Mouse (Mus musculus): Measurements from ENCODE around the gene Pik3cb. TPM values are rescaled to one million over a fixed set of nuclear protein-coding genes. Genes with fewer than 3 reads are reported as not detected.

Gene Pik3cb
- polyA plus RNA-seq, 1 experiment from 2014 or later, result 4.0 TPM

GRCm38 (mm10) chr9:99144416-99144989, 4.1 kb upstream of the Pik3cb start:
- ATAC-seq (ENCODE audit: low FRiP score, low TSS enrichment) (no peak), DNase-seq (ENCODE audit: low spot score) (no peak)
- Histone ChIP-seq H3K4me1 (replicated peaks; ENCODE audit: control insufficient read depth, insufficient read depth) (no peaks in the 10 kb centered on the region), H3K4me2 (replicated peaks; ENCODE audit: low read depth) (no peak overlapping the region), H3K4me3 (ENCODE audit: low read depth, low read length) (no peak overlapping the region), H3K27me3 (ENCODE audit: control insufficient read depth, insufficient read depth, low read length) (no peaks in the 10 kb centered on the region), H3K9ac (ENCODE audit: low read length) (no peak overlapping the region), H3K36me3 (ENCODE audit: control insufficient read depth, insufficient read depth, low read length) (no peaks in the 10 kb centered on the region), H3K9me3 (ENCODE audit: control insufficient read depth, low read length) (no peaks in the 10 kb centered on the region), H3K27ac (replicated peaks) (no peak overlapping the region)
- TF ChIP-seq CTCF (IDR thresholded peaks at IDR 0.05; ENCODE audit: low read depth), result no peak
- TF ChIP-seq EP300 (optimal IDR thresholded peaks at IDR 0.05), result no peak
- WGBS, result 28% methylated on average over 7 of the region's 7 CpGs

GRCm38 (mm10) chr9:99141618-99142017, 1.2 kb upstream of the Pik3cb start:
- WGBS, result 69% methylated on average over 8 of the region's 8 CpGs
- Histone ChIP-seq H3K27ac (replicated peaks) (no peak overlapping the region), H3K9me3 (ENCODE audit: control insufficient read depth, low read length) (no peaks in the 10 kb centered on the region), H3K4me2 (replicated peaks; ENCODE audit: low read depth) (no peak overlapping the region), H3K27me3 (ENCODE audit: control insufficient read depth, insufficient read depth, low read length) (no peaks in the 10 kb centered on the region), H3K4me1 (replicated peaks; ENCODE audit: control insufficient read depth, insufficient read depth) (no peaks in the 10 kb centered on the region), H3K36me3 (ENCODE audit: control insufficient read depth, insufficient read depth, low read length) (no peaks in the 10 kb centered on the region), H3K4me3 (ENCODE audit: low read depth, low read length) (no peak overlapping the region), H3K9ac (ENCODE audit: low read length) (no peak overlapping the region)
- DNase-seq (ENCODE audit: low spot score) (no peak), ATAC-seq (ENCODE audit: low FRiP score, low TSS enrichment) (no peak)
- TF ChIP-seq EP300 (optimal IDR thresholded peaks at IDR 0.05), result no peak
- no peak for TF ChIP-seq CTCF (IDR thresholded peaks at IDR 0.05; ENCODE audit: low read depth)

- no peaks in the 10 kb centered on the region for H3K4me1 ChIP-seq (replicated peaks; ENCODE audit: control insufficient read depth, insufficient read depth)
- H3K27ac ChIP-seq (replicated peaks), result no peak overlapping the region
- no peak overlapping the region for H3K4me2 ChIP-seq (replicated peaks; ENCODE audit: low read depth)
- no peak for TF ChIP-seq CTCF (IDR thresholded peaks at IDR 0.05; ENCODE audit: low read depth)
- no peak for TF ChIP-seq EP300 (optimal IDR thresholded peaks at IDR 0.05)
- no peaks in the 10 kb centered on the region for H3K36me3 ChIP-seq (ENCODE audit: control insufficient read depth, insufficient read depth, low read length)
- no peak overlapping the region for H3K4me3 ChIP-seq (ENCODE audit: low read depth, low read length)
- H3K9ac ChIP-seq (ENCODE audit: low read length), result no peak overlapping the region
- no peaks in the 10 kb centered on the region for H3K27me3 ChIP-seq (ENCODE audit: control insufficient read depth, insufficient read depth, low read length)
- ATAC-seq (ENCODE audit: low FRiP score, low TSS enrichment), result no peak
- WGBS, result 42% methylated on average over 3 of the region's 3 CpGs
- no peak for DNase-seq (ENCODE audit: low spot score)
- no peaks in the 10 kb centered on the region for H3K9me3 ChIP-seq (ENCODE audit: control insufficient read depth, low read length)
Observed at GRCm38 (mm10) chr9:99141171-99141570, 750 bp upstream of the Pik3cb start.

- TF ChIP-seq CTCF (IDR thresholded peaks at IDR 0.05; ENCODE audit: low read depth), result no peak
- TF ChIP-seq EP300 (optimal IDR thresholded peaks at IDR 0.05), result no peak
- H3K4me2 ChIP-seq (replicated peaks; ENCODE audit: low read depth), result peak overlapping the region; percentile 75
Observed at GRCm38 (mm10) chr9:99139194-99140023, 1.0 kb downstream of the Pik3cb start.

GRCm38 (mm10) chr9:99137301-99137700, 3.1 kb downstream of the Pik3cb start:
- DNase-seq (ENCODE audit: low spot score), result no peak
- no peak overlapping the region for H3K27ac ChIP-seq (replicated peaks)
- H3K4me2 ChIP-seq (replicated peaks; ENCODE audit: low read depth), result no peak overlapping the region
- TF ChIP-seq EP300 (optimal IDR thresholded peaks at IDR 0.05), result no peak
- TF ChIP-seq CTCF (IDR thresholded peaks at IDR 0.05; ENCODE audit: low read depth), result no peak
- no peak overlapping the region for H3K9ac ChIP-seq (ENCODE audit: low read length)
- 78% methylated on average over 5 of the region's 5 CpGs for WGBS
- no peaks in the 10 kb centered on the region for H3K4me1 ChIP-seq (replicated peaks; ENCODE audit: control insufficient read depth, insufficient read depth)
- no peak for ATAC-seq (ENCODE audit: low FRiP score, low TSS enrichment)
- H3K36me3 ChIP-seq (ENCODE audit: control insufficient read depth, insufficient read depth, low read length), result no peaks in the 10 kb centered on the region
- H3K4me3 ChIP-seq (ENCODE audit: low read depth, low read length), result no peak overlapping the region
- H3K27me3 ChIP-seq (ENCODE audit: control insufficient read depth, insufficient read depth, low read length), result no peaks in the 10 kb centered on the region
- H3K9me3 ChIP-seq (ENCODE audit: control insufficient read depth, low read length), result no peaks in the 10 kb centered on the region

More at GRCm38 (mm10) chr9:99139194-99140023, 1.0 kb downstream of the Pik3cb start:
- peak overlapping the region; percentile 69 for H3K4me3 ChIP-seq (ENCODE audit: low read depth, low read length)
- ATAC-seq (ENCODE audit: low FRiP score, low TSS enrichment) (peak; percentile 86), DNase-seq (ENCODE audit: low spot score) (peak; percentile 54)
- peak overlapping the region; percentile 70 for H3K9ac ChIP-seq (ENCODE audit: low read length)
- no peaks in the 10 kb centered on the region for H3K27me3 ChIP-seq (ENCODE audit: control insufficient read depth, insufficient read depth, low read length)
- peak overlapping the region; percentile 67 for H3K27ac ChIP-seq (replicated peaks)
- H3K9me3 ChIP-seq (ENCODE audit: control insufficient read depth, low read length), result no peaks in the 10 kb centered on the region
- H3K4me1 ChIP-seq (replicated peaks; ENCODE audit: control insufficient read depth, insufficient read depth), result no peaks in the 10 kb centered on the region
- no peaks in the 10 kb centered on the region for H3K36me3 ChIP-seq (ENCODE audit: control insufficient read depth, insufficient read depth, low read length)
- WGBS, result under 1% methylated on average over 49 of the region's 77 CpGs

- DNase-seq (ENCODE audit: low spot score), result no peak
- 41% methylated on average over 3 of the region's 3 CpGs for WGBS
Observed at GRCm38 (mm10) chr9:99131951-99132470, 8.4 kb downstream of the Pik3cb start.

More at GRCm38 (mm10) chr9:99131951-99132470, 8.4 kb downstream of the Pik3cb start:
- Histone ChIP-seq H3K9ac (ENCODE audit: low read length) (no peak overlapping the region), H3K27ac (replicated peaks) (no peak overlapping the region), H3K4me2 (replicated peaks; ENCODE audit: low read depth) (no peak overlapping the region), H3K36me3 (ENCODE audit: control insufficient read depth, insufficient read depth, low read length) (no peaks in the 10 kb centered on the region), H3K9me3 (ENCODE audit: control insufficient read depth, low read length) (no peaks in the 10 kb centered on the region), H3K27me3 (ENCODE audit: control insufficient read depth, insufficient read depth, low read length) (no peaks in the 10 kb centered on the region), H3K4me3 (ENCODE audit: low read depth, low read length) (no peak overlapping the region), H3K4me1 (replicated peaks; ENCODE audit: control insufficient read depth, insufficient read depth) (no peaks in the 10 kb centered on the region)
- no peak for ATAC-seq (ENCODE audit: low FRiP score, low TSS enrichment)
- TF ChIP-seq CTCF (IDR thresholded peaks at IDR 0.05; ENCODE audit: low read depth) (no peak), EP300 (optimal IDR thresholded peaks at IDR 0.05) (no peak)
